Mouse (Mus musculus) neural tube, postnatal 0 days (tissue): ENCODE measurements around the gene Kiz. TPM values are rescaled to one million over a fixed set of nuclear protein-coding genes. Genes with fewer than 3 reads are reported as not detected.

Experiments used
- polyA plus RNA-seq: library from polyadenylated mRNA; unstranded; fragments of >200 nt; fragmentation: Nextera tagmentation; extraction: Ambion mirVana; gene quantifications from 2 replicates; pipeline ENCODE4 v1.2.1, GENCODE M21; 2015

Gene Kiz
- 16.2 and 20.1 TPM in 2 replicates for polyA plus RNA-seq

DNA sequence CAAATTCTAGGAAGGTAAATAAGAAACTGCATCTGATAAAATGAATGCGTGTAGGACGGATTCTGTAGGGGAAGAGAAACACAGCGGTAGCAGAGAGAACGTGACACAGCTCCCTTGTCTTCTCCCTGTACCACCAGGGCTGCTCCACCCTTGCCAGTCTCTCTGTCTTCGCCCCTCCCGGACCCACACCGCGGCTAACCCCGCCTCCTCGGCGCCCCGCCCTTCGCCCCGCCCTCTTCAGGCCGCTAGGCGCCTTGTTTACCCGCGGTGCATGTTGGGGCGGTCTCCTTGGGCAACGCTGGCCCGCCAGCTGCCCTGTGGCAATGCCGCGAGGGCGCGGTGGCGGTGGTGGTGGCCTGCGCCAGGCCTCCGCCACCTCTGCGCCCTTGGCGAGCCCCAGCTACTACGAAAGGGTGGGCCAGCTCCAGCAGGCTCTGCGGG is at the start of gene Kiz:
TSS of gene Kiz (plus strand) at position 266 of the 441 bp plus-strand sequence.

DNA sequence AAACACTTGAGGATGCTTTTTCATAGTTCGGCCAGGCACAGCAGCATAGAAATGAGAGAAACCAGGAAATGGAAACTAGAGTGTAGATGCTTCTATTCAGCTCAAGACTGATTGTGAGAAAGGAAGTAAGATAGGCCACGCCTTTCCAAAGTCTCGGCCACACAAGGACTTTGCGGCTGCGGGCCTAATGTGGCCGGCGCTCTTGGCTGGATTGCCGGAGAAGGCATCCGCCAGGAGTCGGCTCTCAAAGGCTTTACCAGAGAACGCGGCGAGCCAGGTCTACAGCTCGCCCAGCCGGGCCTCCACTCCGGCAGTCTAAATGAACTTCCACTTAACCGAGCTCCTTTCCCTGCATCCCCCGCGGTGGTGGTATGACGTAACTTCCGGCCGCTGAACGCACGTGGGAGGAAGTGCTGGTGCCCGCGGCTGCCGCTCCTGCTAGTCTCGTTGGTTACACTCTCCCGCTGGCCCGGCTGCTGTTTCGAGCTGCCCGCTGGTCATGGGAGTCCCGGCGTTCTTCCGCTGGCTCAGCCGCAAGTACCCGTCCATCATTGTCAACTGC is 157.0 kb downstream of the Kiz start, which contains the start of gene Xrn2:
TSS of gene Xrn2 (plus strand) at position 374 of the 562 bp plus-strand sequence.

Other genes starting within 250 kb of the Kiz start
- gene Xrn2, start 157.1 kb downstream of the Kiz start, polyA plus RNA-seq = 49.4 and 50.0 TPM in 2 replicates
- not detected in 2 replicates for gene Nkx2-4, start 229.6 kb downstream of the Kiz start, polyA plus RNA-seq